Mouse (Mus musculus): ENCODE results near the gene H2-Q2.

DNA sequence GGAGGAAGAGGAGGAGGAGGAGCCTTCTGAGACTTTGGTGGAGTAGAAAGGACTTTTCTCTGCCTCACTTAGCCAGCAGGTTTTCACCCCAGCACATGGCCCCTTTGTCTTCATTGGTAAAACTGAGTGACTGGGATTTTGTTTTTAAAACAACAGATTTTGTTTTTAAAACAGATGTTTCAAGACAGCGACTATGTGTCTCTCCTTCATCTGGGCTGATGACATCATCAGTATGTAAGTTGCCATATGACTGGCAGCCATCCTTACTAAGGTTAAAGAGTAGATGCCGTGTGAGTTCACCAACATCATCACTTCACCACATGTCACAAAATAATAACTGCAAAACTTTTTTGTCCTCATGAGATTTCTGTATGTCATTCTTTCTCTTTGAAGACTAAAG lies 12.0 kb downstream of the H2-Q2 start:
- TF ChIP-seq CTCF (IDR thresholded peaks at IDR 0.05; ENCODE audit: low read depth): no peak
- TF ChIP-seq EP300 (IDR thresholded peaks at IDR 0.05; ENCODE audit: low read depth): no peak
